Mouse (Mus musculus) lung, postnatal 0 days (tissue): ENCODE data around the gene Cadps.

Experiments used
- CTCF ChIP-seq: IDR thresholded peaks from 2 replicates; pipeline ENCODE4 v1.5.1; 2016; ENCODE audit warnings: antibody characterized with exemption, mild to moderate bottlenecking
- EP300 ChIP-seq: IDR thresholded peaks from 2 replicates; pipeline ENCODE4 v1.6.1; 2016; ENCODE audit warnings: antibody characterized with exemption, mild to moderate bottlenecking, control low read depth

DNA sequence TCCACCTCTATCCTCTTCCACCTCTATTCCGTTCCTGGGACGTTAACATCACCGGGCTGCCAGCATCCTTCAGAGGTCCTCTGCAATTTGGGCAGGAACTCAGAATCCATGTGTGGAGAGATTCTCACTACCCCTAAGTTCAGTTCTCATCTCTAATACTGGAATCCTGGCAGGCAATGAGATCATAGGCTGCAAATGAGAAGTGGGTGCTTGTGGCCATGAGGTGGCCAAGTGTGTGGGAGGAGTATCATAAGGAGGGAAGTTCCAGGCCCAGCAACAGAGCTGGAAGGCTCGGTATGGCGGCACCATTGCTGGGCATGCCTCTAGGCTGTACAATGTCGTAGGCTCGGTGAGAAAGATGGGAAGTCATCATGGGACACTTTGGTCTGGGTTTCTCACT lies 385.5 kb downstream of the Cadps start:
- no peak for TF ChIP-seq CTCF
- TF ChIP-seq EP300, result no peak
